Mouse (Mus musculus) hindbrain, embryonic 12.5 days (tissue): ENCODE data around the gene Il3. TPM values are rescaled to one million over a fixed set of nuclear protein-coding genes. Genes with fewer than 3 reads are reported as not detected.

Experiments used
- ATAC-seq: fragments of 200-750 bp; cut with Nextera tagmentation; 2 replicates; pipeline ENCODE4 v1.8.0; 2017; ENCODE audit warnings: moderate TSS enrichment; ENCODE audit not compliant: low FRiP score
- H3K27ac ChIP-seq: fragments of 300-500 bp; sonication (generic); 2 replicates; pipeline ENCODE4 v1.5.1; 2016; ENCODE audit warnings: mild to moderate bottlenecking
- H3K27me3 ChIP-seq: fragments of 300-500 bp; sonication (generic); 2 replicates; pipeline ENCODE4 v1.6.1; 2016; ENCODE audit warnings: mild to moderate bottlenecking
- H3K36me3 ChIP-seq: fragments of 300-500 bp; sonication (generic); 2 replicates; pipeline ENCODE4 v1.6.1; 2016; ENCODE audit warnings: mild to moderate bottlenecking
- H3K4me1 ChIP-seq: fragments of 300-500 bp; sonication (generic); 2 replicates; pipeline ENCODE4 v1.6.1; 2016
- H3K4me2 ChIP-seq: fragments of 300-500 bp; sonication (generic); replicated peaks from 2 replicates; pipeline ENCODE4 v1.6.1; 2016; ENCODE audit warnings: mild to moderate bottlenecking
- H3K4me3 ChIP-seq: fragments of 300-500 bp; sonication (generic); 2 replicates; pipeline ENCODE4 v1.5.1; 2016; ENCODE audit warnings: mild to moderate bottlenecking
- H3K9ac ChIP-seq: fragments of 300-500 bp; sonication (generic); 2 replicates; pipeline ENCODE4 v1.6.1; 2016; ENCODE audit warnings: mild to moderate bottlenecking, moderate library complexity
- H3K9me3 ChIP-seq: fragments of 300-500 bp; sonication (generic); replicated peaks from 2 replicates; pipeline ENCODE4 v1.6.1; 2016; ENCODE audit warnings: mild to moderate bottlenecking
- whole genome bisulfite sequencing: fragments of 180-500 bp; shearing (Covaris S2); methylation state at CpG from one replicate; pipeline ENCODE4 v1.1.7; 2016; 5-methylcytosine and 5-hydroxymethylcytosine counted together
- polyA plus RNA-seq: library from polyadenylated mRNA; unstranded; fragments of >200 nt; fragmentation: Nextera tagmentation; extraction: Ambion mirVana; gene quantifications from 2 replicates; pipeline ENCODE4 v1.2.1, GENCODE M21; 2016

Gene Il3
- polyA plus RNA-seq, 1 experiment from 2014 or later: not detected

DNA sequence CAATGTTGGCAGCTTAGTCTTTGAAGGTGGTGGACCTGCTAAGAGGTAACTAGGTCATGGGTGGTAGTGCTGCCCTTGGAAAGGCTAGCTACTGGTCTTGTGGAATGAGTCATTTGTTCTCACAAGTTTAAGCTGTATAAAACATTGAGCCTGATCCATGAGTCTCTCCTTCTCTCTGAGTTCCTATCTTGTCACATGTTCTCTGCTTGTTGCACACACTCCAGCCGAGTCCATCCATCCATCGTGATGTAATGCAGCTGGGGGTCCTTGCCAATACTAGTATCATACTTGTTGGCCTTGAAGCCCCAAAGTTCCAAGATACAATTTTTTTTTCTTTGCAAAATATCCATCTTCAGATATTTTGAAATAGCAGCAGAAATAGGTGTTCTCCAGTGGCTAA is 39.6 kb downstream of the Il3 start:
- no peaks in the 10 kb centered on the region for H3K4me1 ChIP-seq
- no peak overlapping the region for H3K4me3 ChIP-seq
- no peaks in the 10 kb centered on the region for H3K27me3 ChIP-seq
- no peak overlapping the region for H3K27ac ChIP-seq
- WGBS: 91% methylated on average over 2 of the region's 2 CpGs
- no peak overlapping the region for H3K4me2 ChIP-seq
- H3K36me3 ChIP-seq: no peaks in the 10 kb centered on the region
- no peaks in the 10 kb centered on the region for H3K9me3 ChIP-seq
- ATAC-seq: no peak
- H3K9ac ChIP-seq: no peak overlapping the region

DNA sequence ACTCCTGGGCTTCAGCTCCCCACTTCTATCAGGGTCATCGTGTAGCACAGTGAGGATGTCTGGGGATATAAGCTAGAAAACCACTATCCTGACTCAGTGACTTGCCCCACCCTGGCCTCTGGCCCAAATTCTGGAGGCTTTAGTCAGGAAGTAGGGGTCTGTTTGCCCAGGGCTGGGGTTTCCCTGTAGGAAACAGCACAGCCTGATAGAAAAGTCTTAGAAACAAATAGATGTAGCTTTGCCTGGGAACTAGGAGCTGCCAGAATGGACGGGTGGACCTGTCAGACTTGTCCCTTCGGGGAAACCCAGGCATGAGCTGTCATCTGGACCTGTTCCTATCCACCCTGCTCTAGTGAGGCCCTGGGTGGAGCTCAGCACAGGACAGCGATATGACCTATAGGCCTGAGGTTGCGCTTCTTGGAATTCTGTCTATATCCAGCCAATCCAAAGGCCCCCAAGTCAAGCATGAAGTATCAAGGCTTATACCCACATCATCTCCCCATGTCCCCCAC is 42.5 kb downstream of the Il3 start:
- H3K9me3 ChIP-seq: no peaks in the 10 kb centered on the region
- no peak overlapping the region for H3K4me3 ChIP-seq
- 93% methylated on average over 5 of the region's 5 CpGs for WGBS
- H3K4me2 ChIP-seq: no peak overlapping the region
- H3K4me1 ChIP-seq: no peaks in the 10 kb centered on the region
- no peak overlapping the region for H3K9ac ChIP-seq
- ATAC-seq: no peak
- no peaks in the 10 kb centered on the region for H3K36me3 ChIP-seq
- H3K27ac ChIP-seq: no peak overlapping the region
- no peaks in the 10 kb centered on the region for H3K27me3 ChIP-seq

DNA sequence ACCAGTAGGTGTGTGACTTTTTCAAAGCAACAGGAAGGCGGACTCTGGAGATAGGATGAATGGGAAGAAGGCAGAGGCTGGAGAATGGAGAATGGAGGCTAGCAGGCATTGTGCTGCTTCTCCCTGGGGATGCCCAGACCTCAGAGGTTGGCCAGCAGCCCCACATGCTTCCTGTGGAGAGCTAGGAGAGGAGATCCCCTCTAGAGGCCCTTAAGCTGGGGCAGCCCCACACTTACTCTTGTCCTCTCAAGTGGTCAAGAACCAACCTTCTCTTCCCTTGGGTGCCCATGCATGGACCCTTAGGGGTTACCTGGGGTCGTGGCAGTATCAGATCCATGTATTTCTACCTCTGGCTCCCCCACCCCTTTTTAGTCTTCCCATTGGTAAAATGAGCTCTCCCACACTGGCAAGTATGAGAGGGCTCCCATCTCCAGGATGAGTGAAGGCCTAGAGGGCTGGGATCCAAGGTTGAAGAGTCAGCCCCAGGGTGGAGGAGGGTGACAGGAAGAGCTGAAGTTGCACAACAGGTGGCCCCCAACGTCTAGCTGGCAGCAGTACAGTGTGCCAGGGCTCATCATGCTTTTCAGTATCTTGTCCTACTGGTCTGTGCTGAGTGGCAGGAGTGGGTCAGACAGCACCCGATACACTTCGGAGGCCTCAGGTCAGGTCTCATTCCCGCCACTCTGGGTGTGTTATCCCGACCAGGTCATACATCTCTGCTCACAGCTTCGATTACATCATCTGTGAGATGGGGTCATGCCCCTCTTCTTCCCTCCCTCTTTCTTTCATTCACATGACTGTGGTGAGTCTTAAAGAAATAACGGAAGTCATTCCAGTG is 43.2 kb downstream of the Il3 start:
- Histone ChIP-seq H3K27ac (no peak overlapping the region), H3K36me3 (no peaks in the 10 kb centered on the region), H3K9ac (no peak overlapping the region), H3K4me2 (no peak overlapping the region), H3K4me3 (no peak overlapping the region), H3K9me3 (no peaks in the 10 kb centered on the region), H3K27me3 (no peaks in the 10 kb centered on the region), H3K4me1 (no peaks in the 10 kb centered on the region)
- 83% methylated on average over 9 of the region's 9 CpGs for WGBS
- ATAC-seq: no peak

DNA sequence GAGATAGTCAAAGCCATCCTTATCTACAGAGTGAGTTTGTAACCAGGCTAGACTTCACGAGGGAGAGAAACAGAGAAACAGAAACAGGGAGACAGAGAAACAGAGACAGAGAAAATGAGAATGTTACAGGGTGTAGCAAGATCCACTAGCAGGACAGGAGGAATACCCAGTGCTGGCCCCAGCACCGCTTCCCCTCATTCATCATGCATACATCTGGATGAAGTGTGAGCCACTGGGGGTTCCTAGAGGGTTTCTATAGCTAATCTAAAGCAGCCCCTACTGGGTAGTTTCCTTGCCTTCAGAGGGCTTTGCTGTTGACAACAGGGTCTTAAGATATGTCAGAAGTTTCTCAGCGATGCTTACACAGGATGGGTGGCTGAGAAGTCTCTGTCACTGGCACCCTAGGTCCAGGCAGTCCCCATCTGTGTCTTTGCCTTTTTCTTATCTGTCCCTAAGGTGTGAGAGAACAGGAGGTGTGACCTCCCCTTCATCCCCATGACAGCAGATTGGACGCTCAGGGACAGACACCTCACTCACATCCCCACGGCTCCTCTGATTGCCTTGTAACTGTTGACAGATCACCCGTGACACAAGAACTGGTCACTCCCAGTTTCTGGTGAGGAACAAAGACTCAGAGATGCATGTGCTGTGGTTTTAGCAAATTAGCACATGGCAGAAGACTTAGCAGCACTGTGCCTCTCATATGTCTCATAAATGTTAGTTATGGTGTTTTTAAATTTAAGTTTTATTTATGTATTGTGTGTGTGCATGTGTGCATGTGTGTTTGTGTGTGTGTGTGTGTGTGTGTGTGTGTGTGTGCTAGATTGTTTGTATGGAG is 47.0 kb downstream of the Il3 start:
- Histone ChIP-seq H3K4me3 (no peak overlapping the region), H3K4me2 (no peak overlapping the region), H3K9me3 (no peaks in the 10 kb centered on the region), H3K9ac (no peak overlapping the region), H3K4me1 (no peaks in the 10 kb centered on the region), H3K27ac (no peak overlapping the region), H3K27me3 (no peaks in the 10 kb centered on the region), H3K36me3 (no peaks in the 10 kb centered on the region)
- no peak for ATAC-seq
- WGBS: 64% methylated on average over 6 of the region's 6 CpGs

DNA sequence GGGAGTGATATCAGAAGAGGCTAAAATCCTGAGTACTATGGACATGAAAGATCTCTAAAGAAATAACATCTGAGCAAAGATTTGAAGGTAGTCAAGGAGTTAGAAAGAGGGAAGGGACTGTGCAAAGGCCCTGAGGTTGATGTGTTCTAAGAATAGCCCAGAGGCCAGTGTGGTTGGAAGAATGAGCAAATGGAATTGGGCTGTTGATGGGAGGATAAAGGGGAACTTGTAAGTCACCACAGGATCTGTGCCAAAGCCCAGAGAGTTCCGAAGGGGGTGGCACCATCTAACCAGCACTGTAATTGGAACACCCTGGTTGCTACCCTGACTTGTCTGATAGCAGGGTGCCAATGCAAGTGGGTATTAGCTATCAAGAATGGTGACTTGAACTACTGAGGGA is 47.9 kb downstream of the Il3 start:
- Histone ChIP-seq H3K36me3 (no peaks in the 10 kb centered on the region), H3K27me3 (no peaks in the 10 kb centered on the region), H3K4me3 (no peak overlapping the region), H3K9ac (no peak overlapping the region), H3K27ac (no peak overlapping the region), H3K4me2 (no peak overlapping the region), H3K4me1 (no peaks in the 10 kb centered on the region), H3K9me3 (no peaks in the 10 kb centered on the region)
- WGBS: 100% methylated on average over 1 of the region's 1 CpGs
- no peak for ATAC-seq

DNA sequence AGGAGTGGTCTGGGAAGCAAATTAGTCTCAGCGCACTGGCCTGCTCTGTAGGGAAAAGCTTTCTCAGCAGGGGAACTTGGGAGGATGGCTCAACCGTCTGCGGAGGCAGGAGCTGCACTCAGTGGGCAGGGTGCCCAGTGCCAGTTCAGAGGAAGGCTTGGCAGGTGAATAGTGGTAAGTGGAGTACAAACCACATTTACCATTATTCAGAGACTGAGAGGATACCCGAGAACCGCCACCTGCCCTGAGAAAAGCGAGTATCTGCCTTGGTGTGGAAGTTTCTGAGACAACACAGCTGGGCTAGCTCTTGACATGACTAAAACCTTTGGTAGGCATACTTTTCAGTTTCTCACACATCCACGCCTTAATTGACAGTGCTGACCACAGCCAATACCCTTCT is 49.7 kb downstream of the Il3 start:
- Histone ChIP-seq H3K9ac (no peak overlapping the region), H3K36me3 (no peaks in the 10 kb centered on the region), H3K4me2 (no peak overlapping the region), H3K4me1 (no peaks in the 10 kb centered on the region), H3K27me3 (no peaks in the 10 kb centered on the region), H3K27ac (no peak overlapping the region), H3K9me3 (no peaks in the 10 kb centered on the region), H3K4me3 (no peak overlapping the region)
- no peak for ATAC-seq
- 57% methylated on average over 7 of the region's 7 CpGs for WGBS

DNA sequence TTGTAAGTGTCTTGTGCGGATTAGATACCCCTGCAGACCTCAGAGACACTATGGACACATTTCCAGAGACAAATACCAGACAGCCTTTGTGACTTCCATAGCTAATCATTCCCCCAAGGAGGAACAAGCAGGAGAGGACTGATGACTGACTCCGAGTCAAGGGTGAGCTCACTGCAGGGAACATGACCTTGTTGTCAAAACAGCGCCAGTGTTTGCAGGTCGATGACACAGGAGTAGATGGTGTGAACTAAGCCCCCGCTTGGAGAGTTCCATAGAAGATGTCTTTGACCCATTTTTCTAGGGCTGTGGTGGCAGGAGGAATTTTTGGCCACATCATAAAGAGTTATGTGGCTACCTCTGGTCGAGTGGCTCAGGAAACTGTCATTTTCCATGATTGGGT is 51.0 kb downstream of the Il3 start:
- Histone ChIP-seq H3K4me2 (no peak overlapping the region), H3K4me1 (no peaks in the 10 kb centered on the region), H3K27me3 (no peaks in the 10 kb centered on the region), H3K27ac (no peak overlapping the region), H3K36me3 (no peaks in the 10 kb centered on the region), H3K9me3 (no peaks in the 10 kb centered on the region), H3K9ac (no peak overlapping the region), H3K4me3 (no peak overlapping the region)
- ATAC-seq: no peak
- WGBS: 76% methylated on average over 6 of the region's 6 CpGs

Other genes with a start within 250 kb of the Il3 start
- gene Slc22a4, start 239.2 kb downstream of the Il3 start, polyA plus RNA-seq: 1.3 and 1.4 TPM in 2 replicates
- 48.6 and 53.6 TPM in 2 replicates for gene Pdlim4, start 198.3 kb downstream of the Il3 start, polyA plus RNA-seq
- 27.0 and 29.3 TPM in 2 replicates for gene P4ha2, start 167.2 kb downstream of the Il3 start, polyA plus RNA-seq
- not detected in 2 replicates for gene Csf2, start 17.6 kb downstream of the Il3 start, polyA plus RNA-seq
- gene Acsl6, start 36.5 kb upstream of the Il3 start, polyA plus RNA-seq: 23.4 and 30.0 TPM in 2 replicates
- not detected in 2 replicates for gene Meikin, start 103.4 kb upstream of the Il3 start, polyA plus RNA-seq
- 12.1 and 13.2 TPM in 2 replicates for gene Fnip1, start 170.9 kb upstream of the Il3 start, polyA plus RNA-seq